Mouse (Mus musculus): ENCODE results near the gene Camta1. TPM values are rescaled to one million over a fixed set of nuclear protein-coding genes. Genes with fewer than 3 reads are reported as not detected.

Gene Camta1
- polyA plus RNA-seq, 1 experiment from 2014 or later, result 140 TPM

DNA sequence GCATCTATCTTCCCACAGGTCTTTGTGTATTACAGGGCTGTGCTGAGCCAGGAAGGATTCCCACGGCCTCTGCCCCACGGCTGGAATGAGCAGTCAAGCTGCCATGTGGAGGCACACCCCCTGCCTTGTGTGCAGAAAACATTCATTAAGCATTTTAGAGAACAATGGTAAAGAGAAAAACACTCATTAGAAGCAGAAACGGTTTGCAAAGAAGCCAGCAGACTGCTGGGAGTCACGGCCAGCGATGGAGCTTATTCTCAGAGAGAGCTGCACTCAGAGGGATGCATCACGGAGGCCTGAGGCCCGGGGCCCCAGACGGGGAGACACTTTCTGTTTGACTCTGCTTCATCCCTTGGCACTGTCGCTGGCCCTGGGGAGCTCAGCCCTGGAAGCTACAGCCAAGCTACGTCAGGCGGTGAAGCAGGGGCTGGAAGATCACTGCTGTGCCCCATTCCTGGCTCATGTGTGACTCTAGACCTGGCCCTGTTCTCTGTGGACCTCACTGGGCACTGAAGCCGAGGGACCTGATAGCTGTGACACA is 575.7 kb downstream of the Camta1 start:
- no peak for ATAC-seq (replicated peaks; ENCODE audit: low FRiP score)
- no peaks in the 10 kb centered on the region for H3K27me3 ChIP-seq (ENCODE audit: control insufficient read depth, insufficient read depth, low read length)

DNA sequence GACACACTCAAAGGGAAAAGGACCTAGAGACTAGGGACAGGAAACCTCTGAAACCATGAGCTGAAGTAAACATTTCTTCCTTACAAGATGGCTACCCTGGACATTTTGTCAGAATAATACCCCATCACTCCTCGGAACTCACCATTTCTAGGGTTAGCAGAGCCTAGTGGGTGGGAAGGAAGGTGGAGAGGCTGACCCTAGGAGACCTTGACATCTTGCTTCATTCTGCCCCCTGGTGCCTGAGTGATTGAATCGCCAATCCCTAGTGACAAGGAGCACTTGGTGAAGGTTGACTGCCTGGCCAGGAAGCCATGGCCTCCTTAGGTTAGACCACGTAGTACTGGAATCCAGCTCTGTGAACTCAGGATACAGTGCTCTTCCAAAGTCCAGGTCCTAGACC is 576.2 kb downstream of the Camta1 start:
- Histone ChIP-seq H3K27me3 (ENCODE audit: control insufficient read depth, insufficient read depth, low read length) (no peaks in the 10 kb centered on the region), H3K4me1 (replicated peaks; ENCODE audit: control insufficient read depth, insufficient read depth, low read length) (0 out of 2 replicates have a peak, but pooled peaks cover 1% of the 10 kb centered on the region), H3K4me2 (ENCODE audit: low read depth, low read length, severe bottlenecking) (no peak overlapping the region), H3K36me3 (ENCODE audit: control insufficient read depth, insufficient read depth, low read length) (no peaks in the 10 kb centered on the region), H3K9ac (ENCODE audit: low read length) (no peak overlapping the region), H3K27ac (ENCODE audit: low read depth, low read length) (no peak overlapping the region), H3K9me3 (ENCODE audit: control insufficient read depth, low read length) (no peaks in the 10 kb centered on the region), H3K4me3 (ENCODE audit: low read depth, low read length) (no peak overlapping the region)
- ATAC-seq (replicated peaks; ENCODE audit: low FRiP score) (no peak), DNase-seq (ENCODE audit: low spot score) (no peak)
- WGBS, result 61% methylated on average over 3 of the region's 3 CpGs

More for the DNA sequence above, 575.7 kb downstream of the Camta1 start:
- no peak overlapping the region for H3K4me2 ChIP-seq (ENCODE audit: low read depth, low read length, severe bottlenecking)
- H3K36me3 ChIP-seq (ENCODE audit: control insufficient read depth, insufficient read depth, low read length), result no peaks in the 10 kb centered on the region
- no peak overlapping the region for H3K27ac ChIP-seq (ENCODE audit: low read depth, low read length)
- H3K9me3 ChIP-seq (ENCODE audit: control insufficient read depth, low read length), result no peaks in the 10 kb centered on the region
- H3K4me3 ChIP-seq (ENCODE audit: low read depth, low read length), result no peak overlapping the region
- WGBS, result 38% methylated on average over 12 of the region's 12 CpGs
- no peak overlapping the region for H3K9ac ChIP-seq (ENCODE audit: low read length)
- 0 out of 2 replicates have a peak, but pooled peaks cover 1% of the 10 kb centered on the region for H3K4me1 ChIP-seq (replicated peaks; ENCODE audit: control insufficient read depth, insufficient read depth, low read length)
- no peak for DNase-seq (ENCODE audit: low spot score)

DNA sequence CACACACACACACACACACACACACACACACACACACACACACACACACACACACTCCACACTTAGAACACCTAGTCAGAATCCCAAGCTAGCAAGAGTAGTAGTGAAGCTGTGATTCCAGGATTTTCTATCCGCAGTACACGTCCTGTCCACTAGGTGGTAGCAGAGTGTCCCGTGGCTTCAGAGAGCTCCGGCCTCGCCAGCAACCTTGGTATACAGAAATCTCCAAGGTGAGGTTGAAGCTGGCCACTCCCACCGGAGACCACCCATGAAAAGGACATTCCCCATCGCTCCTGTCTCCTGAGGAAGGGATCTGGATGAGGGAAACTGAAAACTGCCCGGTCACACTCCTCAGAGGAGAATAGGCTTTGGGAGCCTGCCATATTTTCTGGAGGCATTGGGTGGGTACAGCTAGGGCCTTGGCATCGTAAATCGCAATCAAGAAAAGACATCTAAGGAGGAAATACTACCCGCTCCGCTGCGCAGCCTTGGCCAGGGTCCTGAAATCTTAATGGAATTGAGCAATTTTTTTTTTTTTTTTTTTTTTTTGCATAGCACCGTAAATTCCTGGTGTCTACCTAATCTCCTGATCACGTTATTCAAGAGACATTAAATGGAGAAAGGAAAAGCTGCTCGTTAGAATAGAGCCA is 578.5 kb downstream of the Camta1 start:
- no peak overlapping the region for H3K4me2 ChIP-seq (ENCODE audit: low read depth, low read length, severe bottlenecking)
- H3K9me3 ChIP-seq (ENCODE audit: control insufficient read depth, low read length), result no peaks in the 10 kb centered on the region
- H3K36me3 ChIP-seq (ENCODE audit: control insufficient read depth, insufficient read depth, low read length), result no peaks in the 10 kb centered on the region
- H3K4me1 ChIP-seq (replicated peaks; ENCODE audit: control insufficient read depth, insufficient read depth, low read length), result 0 out of 2 replicates have a peak, but pooled peaks cover 1% of the 10 kb centered on the region
- no peak overlapping the region for H3K27ac ChIP-seq (ENCODE audit: low read depth, low read length)
- 34% methylated on average over 16 of the region's 16 CpGs for WGBS
- H3K9ac ChIP-seq (ENCODE audit: low read length), result no peak overlapping the region
- DNase-seq (ENCODE audit: low spot score), result peak; percentile 81
- ATAC-seq (replicated peaks; ENCODE audit: low FRiP score), result no peak
- no peak overlapping the region for H3K4me3 ChIP-seq (ENCODE audit: low read depth, low read length)
- no peaks in the 10 kb centered on the region for H3K27me3 ChIP-seq (ENCODE audit: control insufficient read depth, insufficient read depth, low read length)

DNA sequence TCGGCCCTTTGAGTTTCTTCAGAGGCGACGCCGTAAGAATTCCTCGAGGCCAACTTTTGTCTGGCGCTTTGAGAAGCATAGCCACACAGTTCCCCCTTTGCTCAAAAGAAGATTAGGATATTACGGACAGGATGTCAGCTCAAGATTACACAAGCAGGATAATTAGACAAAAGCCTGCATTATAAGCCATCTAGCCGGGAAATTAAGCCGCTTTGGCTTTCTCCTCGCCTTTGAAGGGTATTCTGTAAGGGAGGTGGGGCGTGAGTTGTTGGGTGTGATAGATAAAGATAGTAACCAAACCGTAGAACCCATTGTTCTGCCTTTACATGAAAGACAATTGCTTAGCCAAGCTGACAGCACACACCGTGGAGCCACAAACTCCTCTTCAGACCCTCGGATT is 579.6 kb downstream of the Camta1 start:
- ATAC-seq (replicated peaks; ENCODE audit: low FRiP score), result no peak
- Histone ChIP-seq H3K36me3 (ENCODE audit: control insufficient read depth, insufficient read depth, low read length) (no peaks in the 10 kb centered on the region), H3K4me1 (replicated peaks; ENCODE audit: control insufficient read depth, insufficient read depth, low read length) (0 out of 2 replicates have a peak, but pooled peaks cover 1% of the 10 kb centered on the region), H3K9ac (ENCODE audit: low read length) (no peak overlapping the region), H3K4me2 (ENCODE audit: low read depth, low read length, severe bottlenecking) (no peak overlapping the region), H3K27me3 (ENCODE audit: control insufficient read depth, insufficient read depth, low read length) (no peaks in the 10 kb centered on the region), H3K27ac (ENCODE audit: low read depth, low read length) (no peak overlapping the region), H3K9me3 (ENCODE audit: control insufficient read depth, low read length) (no peaks in the 10 kb centered on the region), H3K4me3 (ENCODE audit: low read depth, low read length) (no peak overlapping the region)
- DNase-seq (ENCODE audit: low spot score), result no peak
- 59% methylated on average over 14 of the region's 14 CpGs for WGBS

DNA sequence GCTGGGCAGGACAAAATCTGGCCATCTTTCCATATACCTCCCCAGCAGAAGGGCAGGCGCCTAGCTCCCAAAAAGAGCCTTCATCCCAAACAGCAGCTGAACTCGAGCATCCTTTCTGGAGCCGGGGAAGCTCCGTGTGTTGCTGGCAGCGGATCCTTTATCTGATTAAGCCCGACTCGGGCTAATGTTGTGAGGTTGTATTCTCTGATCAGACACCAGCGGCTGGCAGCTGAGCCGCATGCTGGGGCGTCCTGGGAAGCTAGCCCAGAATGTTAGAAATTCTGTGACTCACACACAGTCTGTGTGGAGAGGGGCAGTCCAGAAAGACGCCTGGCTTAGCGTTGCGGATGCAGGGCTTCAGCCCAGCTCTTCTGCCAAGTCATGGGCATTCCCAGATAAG is 586.4 kb downstream of the Camta1 start:
- Histone ChIP-seq H3K27me3 (ENCODE audit: control insufficient read depth, insufficient read depth, low read length) (no peaks in the 10 kb centered on the region), H3K4me3 (ENCODE audit: low read depth, low read length) (no peak overlapping the region), H3K27ac (ENCODE audit: low read depth, low read length) (no peak overlapping the region), H3K36me3 (ENCODE audit: control insufficient read depth, insufficient read depth, low read length) (no peaks in the 10 kb centered on the region), H3K9ac (ENCODE audit: low read length) (no peak overlapping the region), H3K4me1 (replicated peaks; ENCODE audit: control insufficient read depth, insufficient read depth, low read length) (no peaks in the 10 kb centered on the region), H3K9me3 (ENCODE audit: control insufficient read depth, low read length) (no peaks in the 10 kb centered on the region), H3K4me2 (ENCODE audit: low read depth, low read length, severe bottlenecking) (no peak overlapping the region)
- ATAC-seq (replicated peaks; ENCODE audit: low FRiP score), result no peak
- 65% methylated on average over 13 of the region's 13 CpGs for WGBS
- no peak for DNase-seq (ENCODE audit: low spot score)

DNA sequence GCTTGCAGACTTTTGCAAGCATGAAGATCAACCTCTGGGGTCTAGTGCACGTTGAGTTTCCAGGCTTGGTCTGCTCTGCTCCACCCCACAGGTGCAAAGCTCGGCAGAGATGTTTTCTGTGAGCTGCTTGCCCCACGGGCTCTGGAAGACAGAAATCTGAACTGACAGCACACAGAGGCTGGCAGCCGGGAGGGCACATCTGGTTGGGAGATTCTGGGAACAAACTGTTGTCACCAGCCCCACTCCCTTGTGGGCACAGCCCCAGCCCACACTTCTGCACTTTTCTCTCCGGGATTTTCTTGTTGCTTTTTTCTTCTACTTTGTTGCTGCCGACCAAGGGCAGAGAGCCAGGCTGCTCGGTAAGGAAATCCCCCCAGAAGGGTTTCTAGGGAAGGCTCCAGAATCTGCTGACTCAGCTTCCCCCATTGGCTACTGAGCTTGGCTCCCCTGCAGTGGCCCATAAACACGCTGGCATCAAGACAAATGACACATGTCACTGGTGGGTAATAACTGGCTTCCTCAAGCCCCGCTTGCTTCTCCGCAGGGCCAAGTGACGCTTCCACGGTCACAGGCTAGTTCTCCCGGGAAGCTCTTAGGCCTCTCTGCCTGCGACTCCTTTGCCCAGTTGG is 597.8 kb downstream of the Camta1 start:
- WGBS, result 64% methylated on average over 14 of the region's 14 CpGs
- no peaks in the 10 kb centered on the region for H3K9me3 ChIP-seq (ENCODE audit: control insufficient read depth, low read length)
- no peak for ATAC-seq (replicated peaks; ENCODE audit: low FRiP score)
- H3K27ac ChIP-seq (ENCODE audit: low read depth, low read length), result no peak overlapping the region
- no peaks in the 10 kb centered on the region for H3K4me1 ChIP-seq (replicated peaks; ENCODE audit: control insufficient read depth, insufficient read depth, low read length)
- H3K4me2 ChIP-seq (ENCODE audit: low read depth, low read length, severe bottlenecking), result no peak overlapping the region
- no peaks in the 10 kb centered on the region for H3K27me3 ChIP-seq (ENCODE audit: control insufficient read depth, insufficient read depth, low read length)
- H3K4me3 ChIP-seq (ENCODE audit: low read depth, low read length), result no peak overlapping the region
- no peak for DNase-seq (ENCODE audit: low spot score)
- H3K9ac ChIP-seq (ENCODE audit: low read length), result no peak overlapping the region
- no peaks in the 10 kb centered on the region for H3K36me3 ChIP-seq (ENCODE audit: control insufficient read depth, insufficient read depth, low read length)

DNA sequence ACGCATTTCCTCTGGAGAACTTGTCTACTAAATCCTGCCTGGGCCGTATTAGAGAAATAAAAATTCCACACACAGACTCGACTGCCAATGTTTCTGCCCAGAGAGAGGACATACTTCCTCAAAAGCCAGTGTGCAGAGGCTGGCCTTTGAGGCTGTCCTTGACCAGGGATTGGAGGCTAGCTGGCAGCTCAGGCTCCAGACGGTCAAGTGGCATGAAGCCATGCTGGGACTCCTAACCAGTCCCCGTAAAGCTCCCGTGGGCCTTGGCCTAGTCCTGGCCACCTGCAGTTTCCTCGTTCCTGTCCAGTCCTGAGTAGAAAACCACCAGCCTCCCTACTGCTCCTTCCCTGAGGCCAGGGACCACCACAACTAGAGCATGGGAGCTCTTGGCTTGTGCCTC is 598.6 kb downstream of the Camta1 start:
- DNase-seq (ENCODE audit: low spot score), result no peak
- Histone ChIP-seq H3K9me3 (ENCODE audit: control insufficient read depth, low read length) (no peaks in the 10 kb centered on the region), H3K4me2 (ENCODE audit: low read depth, low read length, severe bottlenecking) (no peak overlapping the region), H3K36me3 (ENCODE audit: control insufficient read depth, insufficient read depth, low read length) (no peaks in the 10 kb centered on the region), H3K4me1 (replicated peaks; ENCODE audit: control insufficient read depth, insufficient read depth, low read length) (no peaks in the 10 kb centered on the region), H3K27me3 (ENCODE audit: control insufficient read depth, insufficient read depth, low read length) (no peaks in the 10 kb centered on the region), H3K9ac (ENCODE audit: low read length) (no peak overlapping the region), H3K27ac (ENCODE audit: low read depth, low read length) (no peak overlapping the region), H3K4me3 (ENCODE audit: low read depth, low read length) (no peak overlapping the region)
- ATAC-seq (replicated peaks; ENCODE audit: low FRiP score), result no peak
- 81% methylated on average over 7 of the region's 7 CpGs for WGBS

DNA sequence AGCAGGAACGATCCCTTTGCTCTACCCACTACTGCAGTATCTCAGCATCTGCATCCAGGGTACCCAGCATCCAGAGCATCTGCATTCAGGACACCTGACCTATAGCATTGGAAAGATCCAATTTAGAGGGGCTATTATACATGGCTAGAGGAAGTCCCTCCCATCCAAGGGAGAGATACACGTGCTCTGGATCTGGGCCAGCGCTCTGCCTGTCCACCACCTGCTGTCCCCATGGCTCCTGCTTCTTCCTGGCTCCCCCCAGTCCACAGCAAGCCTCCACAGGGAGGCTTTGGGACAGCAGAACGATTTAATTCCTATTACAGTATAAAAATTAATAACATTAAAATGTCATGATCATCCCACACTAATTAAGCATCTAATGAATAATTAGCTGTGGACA is 605.1 kb downstream of the Camta1 start:
- Histone ChIP-seq H3K9ac (ENCODE audit: low read length) (no peak overlapping the region), H3K4me1 (replicated peaks; ENCODE audit: control insufficient read depth, insufficient read depth, low read length) (no peaks in the 10 kb centered on the region), H3K9me3 (ENCODE audit: control insufficient read depth, low read length) (no peaks in the 10 kb centered on the region), H3K4me2 (ENCODE audit: low read depth, low read length, severe bottlenecking) (no peak overlapping the region), H3K27ac (ENCODE audit: low read depth, low read length) (no peak overlapping the region), H3K36me3 (ENCODE audit: control insufficient read depth, insufficient read depth, low read length) (no peaks in the 10 kb centered on the region), H3K4me3 (ENCODE audit: low read depth, low read length) (no peak overlapping the region), H3K27me3 (ENCODE audit: control insufficient read depth, insufficient read depth, low read length) (no peaks in the 10 kb centered on the region)
- 69% methylated on average over 4 of the region's 4 CpGs for WGBS
- DNase-seq (ENCODE audit: low spot score) (no peak), ATAC-seq (replicated peaks; ENCODE audit: low FRiP score) (no peak)

DNA sequence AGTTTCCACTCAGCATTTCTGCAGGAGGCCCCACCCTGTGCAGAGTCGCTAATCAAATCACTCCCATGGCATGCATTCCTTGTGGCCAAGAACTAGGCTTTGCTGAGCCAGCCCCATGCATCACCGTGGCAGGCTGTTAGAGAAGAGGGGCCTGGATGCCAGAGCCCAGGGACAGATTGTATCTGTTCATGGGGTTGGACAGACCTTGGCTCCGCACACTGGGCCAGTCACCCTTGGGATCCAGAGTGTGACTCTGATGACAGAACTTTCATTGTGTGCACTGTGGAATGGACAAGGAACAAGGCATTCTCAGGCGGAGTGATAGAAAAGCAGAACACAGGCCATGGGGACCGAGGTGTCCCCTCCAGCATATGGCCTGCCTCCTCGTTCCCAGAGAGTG is 610.9 kb downstream of the Camta1 start:
- no peaks in the 10 kb centered on the region for H3K9me3 ChIP-seq (ENCODE audit: control insufficient read depth, low read length)
- no peak overlapping the region for H3K9ac ChIP-seq (ENCODE audit: low read length)
- no peaks in the 10 kb centered on the region for H3K27me3 ChIP-seq (ENCODE audit: control insufficient read depth, insufficient read depth, low read length)
- H3K4me2 ChIP-seq (ENCODE audit: low read depth, low read length, severe bottlenecking), result no peak overlapping the region
- 91% methylated on average over 6 of the region's 6 CpGs for WGBS
- no peak overlapping the region for H3K4me3 ChIP-seq (ENCODE audit: low read depth, low read length)
- no peaks in the 10 kb centered on the region for H3K4me1 ChIP-seq (replicated peaks; ENCODE audit: control insufficient read depth, insufficient read depth, low read length)
- no peak for DNase-seq (ENCODE audit: low spot score)
- no peak for ATAC-seq (replicated peaks; ENCODE audit: low FRiP score)
- no peak overlapping the region for H3K27ac ChIP-seq (ENCODE audit: low read depth, low read length)
- no peaks in the 10 kb centered on the region for H3K36me3 ChIP-seq (ENCODE audit: control insufficient read depth, insufficient read depth, low read length)

Data from forebrain, embryonic 11.5 days (tissue).